Mouse (Mus musculus): ENCODE data around the gene Stard3.
A peak's percentile ranks its signal among the peaks of the same experiment; 100 is the strongest.

Gene Stard3

GRCm38 (mm10) chr11:98329081-98329959 is 28.8 kb upstream of the Stard3 start, which contains the start of gene Neurod2:
Neurod2 (minus strand) TSS chr11:98329648.
- DNase-seq (ENCODE audit: low spot score in 2 of 2): no peak

- no peak for DNase-seq (ENCODE audit: low spot score in 2 of 2)
These were observed 28.0 kb upstream of the Stard3 start for GRCm38 (mm10) chr11:98329960-98330744.

GRCm38 (mm10) chr11:98330745-98331204 is 27.4 kb upstream of the Stard3 start:
- no peak for DNase-seq (ENCODE audit: low spot score in 2 of 2)

DNA sequence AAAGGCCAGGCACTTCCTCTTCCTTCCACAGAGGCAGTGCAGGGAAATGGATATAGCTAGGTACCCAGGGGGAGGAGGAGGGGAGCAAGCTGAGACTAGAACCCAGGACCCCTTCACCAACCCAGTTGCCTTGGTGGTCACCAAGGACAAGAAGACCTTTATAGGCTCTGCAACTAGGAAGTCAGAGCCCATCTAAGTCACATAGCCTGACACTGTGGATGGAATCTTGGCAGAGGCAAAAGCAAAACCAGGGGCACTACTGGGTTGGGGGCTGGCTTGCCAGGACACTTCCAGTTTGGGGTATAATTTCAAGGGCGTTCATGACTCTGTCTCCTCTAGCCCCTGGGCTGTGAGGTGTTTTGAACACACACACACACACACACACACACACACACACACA is 26.8 kb upstream of the Stard3 start:
- DNase-seq (ENCODE audit: low spot score in 2 of 2): no peak

DNA sequence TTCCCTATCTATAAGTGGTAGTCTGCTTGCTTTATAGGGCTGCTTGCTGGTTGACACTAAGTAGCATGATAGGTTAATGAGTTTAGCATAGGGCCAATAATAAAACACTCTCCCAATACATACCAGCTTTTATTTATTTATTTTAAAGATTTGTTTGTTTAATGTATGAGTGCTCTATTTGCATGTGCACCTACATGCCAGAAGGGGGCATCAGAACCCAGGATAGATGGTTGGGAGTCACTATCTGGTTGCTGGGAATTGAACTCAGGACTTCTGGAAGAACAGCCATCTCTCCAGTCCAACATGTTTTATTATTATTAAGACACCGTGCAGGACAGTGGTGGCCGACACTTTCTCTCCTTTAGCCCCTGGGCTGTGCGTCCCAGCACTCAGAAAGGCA is 26.0 kb upstream of the Stard3 start:
- no peak for DNase-seq (ENCODE audit: low spot score in 2 of 2)

GRCm38 (mm10) chr11:98332841-98333240 is 25.3 kb upstream of the Stard3 start:
- DNase-seq (ENCODE audit: low spot score in 2 of 2): no peak

DNA sequence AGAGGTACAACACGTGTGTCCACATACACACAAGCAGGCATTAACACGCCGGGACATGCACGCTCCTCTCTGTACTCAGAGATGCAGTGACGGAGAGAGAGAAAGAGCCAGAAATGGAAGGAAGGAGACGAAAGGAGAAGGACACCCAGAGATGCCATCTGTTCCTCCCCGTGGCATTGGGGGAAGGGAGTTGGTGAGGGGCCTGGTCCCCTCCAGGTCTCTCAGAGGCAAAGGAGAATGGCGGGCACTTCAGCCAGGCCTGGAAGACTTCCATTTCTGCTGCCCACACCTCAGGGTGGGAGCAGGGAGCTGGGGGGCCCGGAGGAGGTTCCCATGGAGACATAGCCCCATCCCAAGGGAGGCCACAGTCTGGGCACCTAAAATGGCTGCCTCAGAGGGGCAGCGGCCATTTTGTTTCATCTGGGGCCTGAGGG is 24.9 kb upstream of the Stard3 start:
- no peak for DNase-seq (ENCODE audit: low spot score in 2 of 2)

DNA sequence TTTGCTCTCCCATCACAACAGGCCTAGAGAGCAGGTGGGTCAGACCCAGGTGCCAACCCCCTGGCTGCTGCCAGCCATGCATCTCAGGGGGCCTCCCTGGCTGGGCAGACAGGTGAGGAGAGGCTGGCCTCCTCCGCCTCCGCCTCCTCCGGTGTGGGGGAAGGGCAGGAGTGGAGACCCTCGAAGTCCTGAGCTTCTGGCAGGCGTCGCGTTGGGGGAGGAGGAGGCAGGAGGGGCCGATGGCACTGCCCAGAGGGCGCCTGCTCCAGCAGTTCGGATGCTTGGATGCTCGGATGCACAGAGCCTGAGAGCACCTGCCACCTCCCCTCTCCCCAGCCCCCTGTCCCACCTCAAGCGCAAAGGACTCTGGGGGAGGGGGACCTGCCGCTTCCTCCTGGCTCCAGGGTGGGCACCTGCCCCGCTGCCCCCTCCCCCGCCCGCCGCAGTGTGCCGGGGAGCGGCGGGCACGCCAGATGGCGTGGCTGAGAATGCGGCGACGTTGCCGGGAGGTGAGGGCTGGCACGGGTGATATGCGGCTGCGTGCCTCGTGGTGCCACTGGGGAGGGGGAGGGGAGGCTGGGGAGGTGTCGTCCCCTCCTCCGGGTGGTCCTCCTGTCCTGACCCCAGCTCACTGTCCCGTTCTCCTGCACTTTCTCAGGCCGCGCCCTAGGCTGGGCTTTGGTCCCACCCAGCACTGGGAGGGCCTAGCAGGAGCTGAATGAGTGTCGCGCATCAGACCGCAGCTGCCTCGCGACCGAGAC is 24.0 kb upstream of the Stard3 start:
- DNase-seq (ENCODE audit: low spot score in 2 of 2): no peak

DNA sequence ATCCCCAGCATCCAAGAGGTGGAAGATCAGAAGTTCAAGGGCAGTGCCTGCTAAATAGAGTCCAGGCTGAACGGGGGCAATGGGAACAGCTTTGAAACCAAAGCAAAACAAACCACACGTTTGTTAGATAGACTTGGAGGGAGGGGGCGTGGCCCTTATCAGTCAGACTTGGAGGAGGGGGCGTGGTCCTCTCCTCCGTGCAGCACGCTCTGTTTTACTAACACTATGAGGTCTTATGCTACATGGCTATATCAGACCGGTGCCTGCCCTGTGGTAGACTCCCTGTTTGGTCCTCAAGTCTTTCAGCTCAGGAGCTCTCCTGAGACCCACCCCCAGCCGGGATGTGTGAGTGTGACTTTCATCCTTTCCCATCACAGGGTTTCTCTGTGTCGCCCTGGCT is 22.9 kb upstream of the Stard3 start:
- no peak for DNase-seq (ENCODE audit: low spot score in 2 of 2)

GRCm38 (mm10) chr11:98336245-98337107 is 21.7 kb upstream of the Stard3 start:
- DNase-seq (ENCODE audit: low spot score in 2 of 2): peak in 1 of 2 experiments; percentile 32

- DNase-seq (ENCODE audit: low spot score in 2 of 2): no peak
These were observed 19.6 kb upstream of the Stard3 start for GRCm38 (mm10) chr11:98338507-98338961.

DNA sequence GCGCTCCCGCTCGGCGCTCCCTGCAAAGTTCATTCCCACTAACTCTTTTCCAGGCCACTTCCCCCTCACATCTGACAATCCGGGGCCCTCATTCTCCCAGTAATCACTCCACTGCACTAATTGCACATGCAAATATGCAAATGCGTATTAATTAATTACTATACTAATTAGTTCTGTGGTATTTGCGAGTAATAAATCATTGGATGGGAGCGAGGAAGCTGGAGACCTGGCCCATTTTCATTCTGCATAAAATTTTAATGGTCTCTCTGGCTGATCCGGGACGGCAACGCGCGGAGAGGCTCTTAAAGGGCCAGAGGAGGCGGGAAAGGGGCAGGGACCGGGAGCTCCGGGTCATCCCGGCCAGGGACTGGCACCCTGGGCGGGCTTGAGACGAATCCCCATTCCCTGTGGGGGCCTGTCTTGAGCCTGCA is 19.1 kb upstream of the Stard3 start:
- no peak for DNase-seq (ENCODE audit: low spot score in 2 of 2)

DNA sequence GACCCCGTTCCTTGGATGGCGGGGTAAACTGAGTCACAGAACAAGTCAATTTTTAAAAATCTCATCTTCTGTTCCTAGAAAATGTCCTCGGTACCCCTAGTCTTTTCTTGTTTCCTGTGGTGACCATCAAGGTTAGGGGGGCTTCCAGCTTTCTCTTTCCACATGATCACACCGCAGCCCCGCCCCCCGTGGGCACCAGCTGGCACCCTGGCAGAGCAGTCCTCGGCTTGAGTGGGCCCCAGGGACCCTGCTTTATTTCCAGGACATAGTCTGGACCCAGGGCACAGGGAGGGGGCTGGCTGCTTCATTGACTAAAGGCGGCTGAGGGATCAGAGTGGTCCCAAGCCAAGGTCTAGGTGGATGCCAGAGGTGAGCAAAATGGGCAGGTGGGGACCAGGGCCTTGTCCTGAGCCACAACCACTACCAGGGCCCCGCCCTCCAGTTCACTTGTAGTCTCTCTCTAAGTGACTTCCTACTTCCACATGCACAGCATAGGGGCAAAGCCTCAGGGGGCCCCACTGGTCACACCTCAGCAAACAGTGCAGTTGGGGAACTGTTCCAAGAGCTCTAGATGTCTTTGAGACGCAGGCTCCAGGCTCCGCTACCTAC is 18.4 kb upstream of the Stard3 start:
- DNase-seq (ENCODE audit: low spot score in 2 of 2): peak; percentile 64 to 70

GRCm38 (mm10) chr11:98340597-98340996 is 17.6 kb upstream of the Stard3 start:
- DNase-seq (ENCODE audit: low spot score in 2 of 2): no peak

DNA sequence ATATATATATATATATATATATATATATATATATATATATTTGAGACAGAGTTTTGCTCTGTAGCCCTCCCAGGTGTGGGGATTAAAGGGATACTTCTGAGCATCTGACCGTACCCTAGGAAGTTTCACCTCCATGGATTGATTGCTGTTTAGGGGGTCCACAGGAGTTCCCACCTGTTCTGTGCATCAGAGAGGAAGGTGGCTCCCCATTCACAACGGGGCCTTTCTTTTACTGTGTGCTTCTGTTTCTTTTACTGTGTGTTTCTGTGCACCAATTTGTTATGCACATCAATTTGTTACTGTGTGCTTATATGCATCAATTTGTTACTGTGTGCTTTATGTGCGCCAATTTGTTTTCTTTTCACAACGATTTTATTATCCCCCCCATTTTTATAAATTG is 17.0 kb upstream of the Stard3 start:
- DNase-seq (ENCODE audit: low spot score in 2 of 2): no peak

DNA sequence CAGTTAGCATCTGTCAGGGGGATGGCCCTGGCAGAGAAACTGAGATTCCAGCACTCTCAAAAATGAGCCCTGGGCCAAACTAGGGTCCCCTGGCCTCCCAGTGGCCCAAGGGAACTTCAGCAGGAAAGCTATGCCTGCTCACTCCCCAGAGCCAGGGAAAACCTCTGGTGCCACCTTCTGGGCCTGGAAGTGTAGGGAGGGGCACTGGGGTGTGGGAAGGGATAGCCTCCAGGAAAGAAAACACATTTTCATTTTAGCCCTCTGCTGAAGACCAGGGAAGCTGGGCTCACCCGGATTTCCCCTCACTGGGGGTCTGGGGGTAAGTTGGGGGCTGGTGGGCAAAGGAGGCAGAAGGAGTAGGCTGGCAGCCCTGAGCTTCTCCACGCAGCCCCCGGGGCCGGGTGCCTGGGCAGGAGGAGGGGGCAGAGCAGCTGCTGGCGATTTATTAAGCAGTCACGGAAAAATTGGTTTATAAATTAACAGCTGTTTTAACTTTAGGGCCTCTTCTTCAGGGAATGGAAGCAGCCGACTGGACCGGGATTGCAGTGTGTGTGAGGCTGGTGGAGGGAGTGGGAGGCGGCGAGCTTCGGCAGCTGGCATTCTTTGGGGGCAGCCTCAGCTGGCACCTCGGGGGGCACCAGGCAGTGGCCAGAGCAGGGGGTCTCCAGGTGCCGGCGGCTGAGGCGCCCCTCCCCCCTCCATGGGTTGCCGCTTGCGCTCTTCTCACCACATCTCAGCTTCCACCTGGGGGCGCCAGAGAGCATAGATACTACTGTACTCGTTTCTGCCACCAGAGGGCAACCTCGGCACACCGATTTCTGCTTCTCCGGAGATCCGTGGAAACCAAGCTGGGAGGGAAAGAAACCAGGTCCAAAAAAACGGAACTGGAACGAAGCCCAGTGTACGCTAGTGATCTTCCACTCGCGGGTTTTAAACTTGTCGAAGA is 15.9 kb upstream of the Stard3 start:
- peak; percentile 69 to 81 for DNase-seq (ENCODE audit: low spot score in 2 of 2)

- peak; percentile 66 to 67 for DNase-seq (ENCODE audit: low spot score in 2 of 2)
These were observed 12.9 kb upstream of the Stard3 start for GRCm38 (mm10) chr11:98345253-98345652.

GRCm38 (mm10) chr11:98346168-98346567 is 12.0 kb upstream of the Stard3 start:
- no peak for DNase-seq (ENCODE audit: low spot score in 2 of 2)

All from spleen, postnatal 36 days (tissue).